ENCODE assay signal across 9 mouse cellular contexts in genomic region chr6:99200656-99201055, GRCm38 (mm10).
A peak's percentile ranks its signal among the peaks of the same experiment; 100 is the strongest.
DNase-seq lines count a peak whose midpoint lies in the region; ATAC-seq and TF ChIP-seq lines count a peak whose summit lies in the region.
"Had no signal": no experiment of that assay in that cellular context is flagged by ENCODE, and none has a peak within 500 bp of the region (broad histone marks: within the 10 kb centered on the region; RNA-seq: fewer than 3 reads in every experiment).

No protein-coding gene starts in this region.

- peak overlapping the region; percentile 21; the same call in 1 of the 2 replicates for H3K4me2 ChIP-seq in kidney, embryonic 15.5 days
- peak overlapping the region; percentile 7; the same call in 1 of the 2 replicates for H3K4me2 ChIP-seq in embryonic facial prominence, embryonic 12.5 days (replicated peaks)
- peak overlapping the region; percentile 45 for H3K4me2 ChIP-seq in myocyte (ENCODE audit: low read depth)
- H3K4me2 ChIP-seq: limb, embryonic 15.5 days had no signal

- H3K79me2 ChIP-seq in myocyte (ENCODE audit: control insufficient read depth, insufficient read depth) = no peaks in the 10 kb centered on the region

- no peak for TF ChIP-seq POLR2A in myocyte (IDR thresholded peaks at IDR 0.05; ENCODE audit: insufficient read length, low read depth)

- 14% methylated on average over 11 of the region's 11 CpGs for WGBS in kidney, embryonic 15.5 days
- WGBS in embryonic facial prominence, embryonic 12.5 days = 7% methylated on average over 11 of the region's 11 CpGs

- H3K4me3 ChIP-seq in kidney, embryonic 15.5 days (replicated peaks) = no peak overlapping the region
- no peak overlapping the region for H3K4me3 ChIP-seq in embryonic facial prominence, embryonic 12.5 days
- no peak overlapping the region for H3K4me3 ChIP-seq in myocyte
- H3K4me3 ChIP-seq: limb, embryonic 15.5 days had no signal

- DNase-seq in kidney, postnatal 14 days = no peak
- DNase-seq in heart, postnatal 4 days = peak; percentile 53
- no peak for DNase-seq in frontal cortex, postnatal 25 days (ENCODE audit: low spot score in 2 of 2)
- DNase-seq in adrenal gland, postnatal 14 days = no peak
- no peak for DNase-seq in lung, adult 18-20 months

- no peak overlapping the region for H3ac ChIP-seq in myocyte (ENCODE audit: control insufficient read depth, insufficient read length)

- no peaks in the 10 kb centered on the region for H3K36me3 ChIP-seq in kidney, embryonic 15.5 days
- H3K36me3 ChIP-seq in embryonic facial prominence, embryonic 12.5 days = no peaks in the 10 kb centered on the region
- H3K36me3 ChIP-seq in myocyte (ENCODE audit: control insufficient read depth, insufficient read depth) = no peaks in the 10 kb centered on the region
- H3K36me3 ChIP-seq: limb, embryonic 15.5 days had no signal

- H3K27me3 ChIP-seq in kidney, embryonic 15.5 days = no peaks in the 10 kb centered on the region
- H3K27me3 ChIP-seq in embryonic facial prominence, embryonic 12.5 days = no peaks in the 10 kb centered on the region
- H3K27me3 ChIP-seq in myocyte (ENCODE audit: control insufficient read depth, insufficient read depth, insufficient read length) = no peaks in the 10 kb centered on the region
- H3K27me3 ChIP-seq: limb, embryonic 15.5 days had no signal

- H3K9me3 ChIP-seq in kidney, embryonic 15.5 days (replicated peaks) = no peaks in the 10 kb centered on the region
- no peaks in the 10 kb centered on the region for H3K9me3 ChIP-seq in embryonic facial prominence, embryonic 12.5 days
- H3K9me3 ChIP-seq: limb, embryonic 15.5 days had no signal

- H3K9ac ChIP-seq in kidney, embryonic 15.5 days = no peak overlapping the region
- H3K9ac ChIP-seq in embryonic facial prominence, embryonic 12.5 days = no peak overlapping the region
- H3K9ac ChIP-seq: limb, embryonic 15.5 days had no signal

- H3K27ac ChIP-seq in kidney, embryonic 15.5 days = 0 out of 2 replicates have a peak overlapping the region, but pooled peaks have one; percentile 32
- no peak overlapping the region for H3K27ac ChIP-seq in embryonic facial prominence, embryonic 12.5 days
- H3K27ac ChIP-seq: limb, embryonic 15.5 days had no signal

- ATAC-seq in kidney, embryonic 15.5 days (replicated peaks; ENCODE audit: low FRiP score) = no peak
- ATAC-seq in embryonic facial prominence, embryonic 12.5 days (ENCODE audit: insufficient number of reproducible peaks, insufficient read depth, low FRiP score, low TSS enrichment) = no peak

- H3K4me1 ChIP-seq in kidney, embryonic 15.5 days = peaks cover 46% of the 10 kb centered on the region
- peaks cover 37% of the 10 kb centered on the region for H3K4me1 ChIP-seq in embryonic facial prominence, embryonic 12.5 days

TF ChIP-seq in myocyte, 11 proteins besides CTCF, POLR2A, EP300 and RAD21:
- no peak for TF ChIP-seq TCF3 (IDR thresholded peaks at IDR 0.05; ENCODE audit: insufficient read length, low read depth)
- TF ChIP-seq TCF12 (IDR thresholded peaks at IDR 0.05; ENCODE audit: insufficient read depth, poor library complexity, severe bottlenecking) = no peak
- TF ChIP-seq E2F4 (IDR thresholded peaks at IDR 0.05; ENCODE audit: insufficient read depth) = no peak
- no peak for TF ChIP-seq SRF (IDR thresholded peaks at IDR 0.05; ENCODE audit: control insufficient read depth, insufficient read length, low read depth)
- no peak for TF ChIP-seq MAX (IDR thresholded peaks at IDR 0.05; ENCODE audit: low read depth)
